Mouse (Mus musculus): ENCODE results near the gene Parva. TPM values are rescaled to one million over a fixed set of nuclear protein-coding genes. Genes with fewer than 3 reads are reported as not detected.

The Parva gene
- total and polyA plus RNA-seq, 3 experiments, result 0.08 to 1.1 (median 0.15) TPM

- in situ Hi-C loops (cut with MboI; ENCODE audit: low pct_ligation_motif_present, low pct_unique_long_range_greater_than_20kb, low sequenced_read_pairs), result no loop called here
- TF ChIP-seq NELFE (IDR thresholded peaks at IDR 0.05; ENCODE audit: low read depth, low read length) (no peak), EP300 (IDR thresholded peaks at IDR 0.05; ENCODE audit: low read length) (no peak), POLR2A (IDR thresholded peaks at IDR 0.05; ENCODE audit: low read depth, low read length) (no peak), MXI1 (IDR thresholded peaks at IDR 0.05; ENCODE audit: low read depth, low read length) (no peak), TCF12 (IDR thresholded peaks at IDR 0.05; ENCODE audit: low read depth, low read length) (no peak), NRF1 (IDR thresholded peaks at IDR 0.05; ENCODE audit: low read depth, low read length) (no peak), CHD2 (IDR thresholded peaks at IDR 0.05; ENCODE audit: low read length) (no peak), RCOR1 (conservative IDR thresholded peaks at IDR 0.05; ENCODE audit: low read depth, low read length) (no peak), JUN (IDR thresholded peaks at IDR 0.05; ENCODE audit: insufficient read depth, low read depth, low read length) (no peak), UBTF (IDR thresholded peaks at IDR 0.05; ENCODE audit: low read depth, low read length) (no peak), ZNF384 (IDR thresholded peaks at IDR 0.05; ENCODE audit: low read depth, low read length) (no peak), ZKSCAN1 (IDR thresholded peaks at IDR 0.05; ENCODE audit: borderline replicate concordance, low read depth, low read length) (no peak), SIN3A (IDR thresholded peaks at IDR 0.05; ENCODE audit: low read length) (no peak), HCFC1 (IDR thresholded peaks at IDR 0.05; ENCODE audit: low read depth, low read length) (no peak), USF2 (conservative IDR thresholded peaks at IDR 0.05; ENCODE audit: low read depth, low read length) (no peak), ZMIZ1 (IDR thresholded peaks at IDR 0.05; ENCODE audit: low read depth, low read length) (no peak), MAFK (IDR thresholded peaks at IDR 0.05; ENCODE audit: insufficient replicate concordance, low read length) (no peak), SMC3 (IDR thresholded peaks at IDR 0.05; ENCODE audit: low read depth, low read length) (no peak), TBP (conservative IDR thresholded peaks at IDR 0.05; ENCODE audit: low read depth, low read length) (no peak)
- no peaks in the 10 kb centered on the region for H3K36me3 ChIP-seq (replicated peaks in 1 of 2; ENCODE audit: control insufficient read depth in 1 of 2, insufficient read depth in 1 of 2, low read length in 1 of 2)
- H3K9me3 ChIP-seq (replicated peaks; ENCODE audit: low read length), result no peaks in the 10 kb centered on the region
- no peak overlapping the region for H3K27ac ChIP-seq (ENCODE audit: insufficient read depth, low read depth)
- no peak overlapping the region for H3K4me2 ChIP-seq (ENCODE audit: insufficient read depth, low read depth, poor library complexity, severe bottlenecking)
- no peaks in the 10 kb centered on the region for H3K79me2 ChIP-seq (replicated peaks; ENCODE audit: control insufficient read depth, extremely low read depth, insufficient read depth, poor library complexity, severe bottlenecking)
- no peak overlapping the region for H3K9ac ChIP-seq (ENCODE audit: insufficient read depth, low read depth)
- no peak for DNase-seq (ENCODE audit: extremely low read depth)
- no peaks in the 10 kb centered on the region for H3K27me3 ChIP-seq (replicated peaks)
- no peaks in the 10 kb centered on the region for H3K4me1 ChIP-seq (ENCODE audit: control insufficient read depth in 1 of 2, insufficient read depth in 2 of 2)
- dilution Hi-C loops (cut with MboI; ENCODE audit: extremely low pct_ligation_motif_present, extremely low pct_unique_long_range_greater_than_20kb, low sequenced_read_pairs), result no loop called here
- no peak overlapping the region for H3K4me3 ChIP-seq (replicated peaks in 1 of 3; ENCODE audit: low read depth in 2 of 3, low read length in 2 of 3, poor library complexity in 1 of 3)
Measured at GRCm38 (mm10) chr7:112534148-112534547, 106.8 kb downstream of the Parva start.

- Histone ChIP-seq H3K79me2 (replicated peaks; ENCODE audit: control insufficient read depth, extremely low read depth, insufficient read depth, poor library complexity, severe bottlenecking) (no peaks in the 10 kb centered on the region), H3K4me1 (ENCODE audit: control insufficient read depth in 1 of 2, insufficient read depth in 2 of 2) (no peaks in the 10 kb centered on the region), H3K27ac (ENCODE audit: insufficient read depth, low read depth) (no peak overlapping the region), H3K4me2 (ENCODE audit: insufficient read depth, low read depth, poor library complexity, severe bottlenecking) (no peak overlapping the region), H3K9ac (ENCODE audit: insufficient read depth, low read depth) (no peak overlapping the region), H3K9me3 (replicated peaks; ENCODE audit: low read length) (no peaks in the 10 kb centered on the region), H3K36me3 (replicated peaks in 1 of 2; ENCODE audit: control insufficient read depth in 1 of 2, insufficient read depth in 1 of 2, low read length in 1 of 2) (no peaks in the 10 kb centered on the region), H3K27me3 (replicated peaks) (no peaks in the 10 kb centered on the region), H3K4me3 (replicated peaks in 1 of 3; ENCODE audit: low read depth in 2 of 3, low read length in 2 of 3, poor library complexity in 1 of 3) (no peak overlapping the region)
- DNase-seq (ENCODE audit: extremely low read depth), result no peak
- no peak for TF ChIP-seq ETS1 (conservative IDR thresholded peaks at IDR 0.05; ENCODE audit: low read depth, low read length)
- no peak for TF ChIP-seq CHD1 (IDR thresholded peaks at IDR 0.05; ENCODE audit: low read depth, low read length)
- no peak for TF ChIP-seq JUND (conservative IDR thresholded peaks at IDR 0.05; ENCODE audit: low read depth, low read length)
- TF ChIP-seq MAZ (IDR thresholded peaks at IDR 0.05; ENCODE audit: low read depth, low read length), result no peak
- TF ChIP-seq NRF1 (IDR thresholded peaks at IDR 0.05; ENCODE audit: low read depth, low read length), result no peak
- TF ChIP-seq JUN (IDR thresholded peaks at IDR 0.05; ENCODE audit: insufficient read depth, low read depth, low read length), result no peak
- TF ChIP-seq RCOR1 (conservative IDR thresholded peaks at IDR 0.05; ENCODE audit: low read depth, low read length), result no peak
- no peak for TF ChIP-seq TBP (conservative IDR thresholded peaks at IDR 0.05; ENCODE audit: low read depth, low read length)
- no peak for TF ChIP-seq CHD2 (IDR thresholded peaks at IDR 0.05; ENCODE audit: low read length)
- no peak for TF ChIP-seq RAD21 (IDR thresholded peaks at IDR 0.05; ENCODE audit: low read depth, low read length)
- TF ChIP-seq SMC3 (IDR thresholded peaks at IDR 0.05; ENCODE audit: low read depth, low read length), result no peak
- TF ChIP-seq KAT2A (IDR thresholded peaks at IDR 0.05; ENCODE audit: insufficient replicate concordance, low read length), result no peak
- TF ChIP-seq MXI1 (IDR thresholded peaks at IDR 0.05; ENCODE audit: low read depth, low read length), result no peak
- no peak for TF ChIP-seq UBTF (IDR thresholded peaks at IDR 0.05; ENCODE audit: low read depth, low read length)
- no peak for TF ChIP-seq USF2 (conservative IDR thresholded peaks at IDR 0.05; ENCODE audit: low read depth, low read length)
- TF ChIP-seq ZC3H11A (IDR thresholded peaks at IDR 0.05; ENCODE audit: low read depth, low read length), result no peak
- no peak for TF ChIP-seq E2F4 (IDR thresholded peaks at IDR 0.05; ENCODE audit: insufficient replicate concordance, low read depth, low read length)
- no peak for TF ChIP-seq SIN3A (IDR thresholded peaks at IDR 0.05; ENCODE audit: low read length)
- TF ChIP-seq GABPA (IDR thresholded peaks at IDR 0.05; ENCODE audit: insufficient replicate concordance, low read depth, low read length), result no peak
- in situ Hi-C loops (cut with MboI; ENCODE audit: low pct_ligation_motif_present, low pct_unique_long_range_greater_than_20kb, low sequenced_read_pairs), result no loop called here
- dilution Hi-C loops (cut with MboI; ENCODE audit: extremely low pct_ligation_motif_present, extremely low pct_unique_long_range_greater_than_20kb, low sequenced_read_pairs), result no loop called here
Measured at GRCm38 (mm10) chr7:112535408-112535921, 108.2 kb downstream of the Parva start.
